Mouse (Mus musculus): ENCODE results near the gene Tenm4.

- TF ChIP-seq CTCF (IDR thresholded peaks at IDR 0.05; ENCODE audit: low read depth, low read length) (no peak), POLR2A (IDR thresholded peaks at IDR 0.05; ENCODE audit: extremely low read depth, insufficient read depth, low read length) (no peak)
Observed at GRCm38 (mm10) chr7:96864894-96865722, 694.1 kb downstream of the Tenm4 start.

Data from liver, adult 2 months (tissue).